Mouse (Mus musculus) neural tube, embryonic 15.5 days (tissue): ENCODE data around the gene T. TPM values are rescaled to one million over a fixed set of nuclear protein-coding genes. Genes with fewer than 3 reads are reported as not detected.
"Not testable (repeated sequence)": the region's sequence is repeated elsewhere in the genome, so short reads cannot be mapped to it uniquely, and the experiment has no call there.

ENCODE experiments used
- ATAC-seq: fragments of 200-750 bp; cut with Nextera tagmentation; 2 replicates; pipeline ENCODE4 v1.8.0; 2017; ENCODE audit warnings: mild to moderate bottlenecking, moderate TSS enrichment, moderate library complexity; ENCODE audit not compliant: low FRiP score
- H3K27ac ChIP-seq: fragments of 300-500 bp; sonication (generic); replicated peaks from 2 replicates; pipeline ENCODE4 v1.5.1; 2015; ENCODE audit warnings: mild to moderate bottlenecking, inconsistent platforms
- H3K27me3 ChIP-seq: fragments of 300-500 bp; sonication (generic); replicated peaks from 2 replicates; pipeline ENCODE4 v1.6.1; 2015; ENCODE audit warnings: inconsistent platforms
- H3K36me3 ChIP-seq: fragments of 300-500 bp; sonication (generic); 2 replicates; pipeline ENCODE4 v1.6.1; 2015; ENCODE audit warnings: inconsistent platforms
- H3K4me1 ChIP-seq: fragments of 300-500 bp; sonication (generic); 2 replicates; pipeline ENCODE4 v1.6.1; 2015; ENCODE audit warnings: inconsistent platforms
- H3K4me2 ChIP-seq: fragments of 300-500 bp; sonication (generic); 2 replicates; pipeline ENCODE4 v1.6.1; 2015; ENCODE audit warnings: inconsistent platforms, mild to moderate bottlenecking, moderate library complexity
- H3K4me3 ChIP-seq: fragments of 300-500 bp; sonication (generic); replicated peaks from 2 replicates; pipeline ENCODE4 v1.5.1; 2015; ENCODE audit warnings: mild to moderate bottlenecking, inconsistent platforms
- H3K9ac ChIP-seq: fragments of 300-500 bp; sonication (generic); replicated peaks from 2 replicates; pipeline ENCODE4 v1.6.1; 2015; ENCODE audit warnings: mild to moderate bottlenecking, inconsistent platforms
- H3K9me3 ChIP-seq: fragments of 300-500 bp; sonication (generic); replicated peaks from 2 replicates; pipeline ENCODE4 v1.6.1; 2016; ENCODE audit warnings: inconsistent platforms
- WGBS: fragments of 180-500 bp; shearing (Covaris S2); methylation state at CpG from one replicate; pipeline ENCODE4 v1.1.7; 2015; ENCODE audit warnings: mixed read lengths; 5-methylcytosine and 5-hydroxymethylcytosine counted together
- polyA plus RNA-seq: library from polyadenylated mRNA; unstranded; fragments of >200 nt; fragmentation: Nextera tagmentation; extraction: Ambion mirVana; gene quantifications from 2 replicates; pipeline ENCODE4 v1.2.1, GENCODE M21; 2015

T gene
- polyA plus RNA-seq = 0.31 and 0.35 TPM in 2 replicates

- ATAC-seq = no peak
- WGBS = under 1% methylated on average over 60 of the region's 65 CpGs
- Histone ChIP-seq H3K4me1 (peaks cover 29% of the 10 kb centered on the region), H3K4me3 (peak within 1 kb of the TSS; percentile 27), H3K36me3 (no peaks in the 10 kb centered on the region), H3K9ac (no peak within 1 kb of the TSS), H3K4me2 (peak within 1 kb of the TSS; percentile 52), H3K27me3 (peaks cover 97% of the 10 kb centered on the region), H3K9me3 (no peaks in the 10 kb centered on the region), H3K27ac (no peak within 1 kb of the TSS)
Measured at GRCm38 (mm10) chr17:8433978-8434960, at the start of gene T. Gene T, plus strand, starts transcription at chr17:8434423.

DNA sequence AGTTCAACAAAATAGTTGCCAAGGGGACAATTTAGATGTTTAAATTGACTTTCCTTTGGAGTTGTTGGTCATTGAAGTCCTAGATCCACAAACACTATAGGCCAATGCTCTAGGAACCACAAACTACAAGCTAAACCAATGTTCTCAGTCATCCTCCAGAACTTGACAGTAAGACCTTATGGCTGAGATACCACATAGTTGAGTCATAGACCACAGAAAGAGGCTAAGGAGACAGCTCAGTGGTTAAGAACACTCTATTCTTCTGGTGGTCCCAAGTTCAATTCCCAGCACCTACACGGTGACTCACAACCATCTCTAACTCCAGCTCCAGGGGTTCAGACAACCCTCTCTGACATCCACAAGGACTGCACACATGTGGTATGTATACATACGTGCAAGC, 48.8 kb upstream of the T start:
- ATAC-seq = no peak
- 95% methylated on average over 2 of the region's 2 CpGs for WGBS

DNA sequence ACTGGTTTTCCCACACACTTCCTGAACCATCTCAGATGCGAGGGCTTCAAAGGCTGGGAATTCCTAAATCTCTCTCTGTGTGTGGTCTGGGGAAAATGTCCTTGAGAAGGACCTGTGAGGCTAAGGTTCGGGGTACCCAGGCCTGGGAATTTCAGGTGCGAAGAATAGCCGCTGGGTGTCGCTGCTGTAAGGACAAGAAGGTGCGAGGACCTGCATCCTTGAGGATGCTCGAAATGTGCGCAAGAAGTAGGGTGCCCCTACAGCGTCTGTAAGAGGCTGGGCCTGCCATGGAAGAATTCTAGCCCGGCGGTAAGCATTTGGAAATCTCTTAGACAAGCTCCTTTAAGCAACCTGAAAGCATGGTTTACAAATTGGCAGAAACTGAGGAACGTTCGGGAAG, 45.8 kb upstream of the T start:
- H3K27me3 ChIP-seq = peaks cover 36% of the 10 kb centered on the region
- H3K36me3 ChIP-seq = no peaks in the 10 kb centered on the region; the same call in 1 of the 2 replicates
- peak overlapping the region; percentile 43 for H3K4me3 ChIP-seq
- no peaks in the 10 kb centered on the region for H3K9me3 ChIP-seq
- WGBS = under 1% methylated on average over 13 of the region's 13 CpGs
- peak; percentile 65; the same call in 1 of the 2 replicates for ATAC-seq
- peak overlapping the region; percentile 34; the same call in 1 of the 2 replicates for H3K9ac ChIP-seq
- peak overlapping the region; percentile 64 for H3K4me2 ChIP-seq
- H3K27ac ChIP-seq = peak overlapping the region; percentile 63; the same call in 1 of the 2 replicates
- H3K4me1 ChIP-seq = peaks cover 13% of the 10 kb centered on the region

More for the DNA sequence above, 48.8 kb upstream of the T start:
- Histone ChIP-seq H3K27me3 (peaks cover 21% of the 10 kb centered on the region), H3K4me2 (no peak overlapping the region), H3K9me3 (no peaks in the 10 kb centered on the region), H3K4me3 (no peak overlapping the region), H3K36me3 (no peaks in the 10 kb centered on the region; the same call in 1 of the 2 replicates), H3K4me1 (peaks cover 13% of the 10 kb centered on the region), H3K27ac (no peak overlapping the region), H3K9ac (no peak overlapping the region)

DNA sequence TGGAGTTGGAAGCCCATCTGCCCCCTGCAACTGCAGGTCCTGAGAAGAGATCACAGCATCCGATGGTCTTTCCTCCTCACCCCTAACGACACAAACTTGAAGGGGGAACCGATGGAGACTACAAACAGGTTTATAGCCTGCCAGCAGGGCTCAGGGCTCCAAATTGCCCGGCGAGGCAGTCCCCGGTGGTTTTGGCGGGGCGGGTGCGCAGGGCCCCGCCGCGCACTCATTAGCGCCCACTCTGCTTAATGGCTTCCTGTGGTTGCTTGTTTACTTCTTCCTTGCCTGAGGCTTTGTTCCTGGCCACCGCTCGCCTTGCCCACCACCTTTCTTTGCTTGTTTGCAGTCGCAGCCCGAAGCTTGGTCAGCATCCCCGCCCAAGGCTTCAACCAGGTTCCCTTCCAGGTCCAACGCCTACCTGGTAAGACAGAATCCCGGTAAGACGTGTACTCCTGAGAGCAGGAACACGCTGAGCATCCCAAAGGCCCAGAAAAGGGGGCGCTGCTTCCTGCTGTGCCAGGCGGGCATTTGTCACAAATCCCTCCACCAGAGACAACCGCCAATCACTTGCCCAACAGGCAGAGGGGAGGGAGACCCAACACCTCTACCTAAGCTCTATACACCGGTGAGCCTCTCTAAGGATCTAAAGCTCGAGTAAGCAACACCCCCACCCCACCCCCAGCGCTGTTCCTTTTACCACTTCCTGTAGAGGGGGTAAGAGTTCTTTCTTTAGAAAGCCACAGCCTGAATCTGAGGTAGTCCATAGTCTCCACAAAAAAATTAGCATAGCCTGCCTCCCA, 45.0 kb upstream of the T start:
- Histone ChIP-seq H3K4me3 (peak overlapping the region; percentile 43), H3K4me2 (peak overlapping the region; percentile 64), H3K9ac (peak overlapping the region; percentile 34), H3K27me3 (peaks cover 36% of the 10 kb centered on the region), H3K27ac (peak overlapping the region; percentile 63), H3K9me3 (no peaks in the 10 kb centered on the region), H3K4me1 (peaks cover 13% of the 10 kb centered on the region), H3K36me3 (no peaks in the 10 kb centered on the region; the same call in 1 of the 2 replicates)
- ATAC-seq = peak; percentile 48; the same call in 1 of the 2 replicates
- WGBS = 1% methylated on average over 28 of the region's 28 CpGs

- 3% methylated on average over 10 of the region's 10 CpGs for WGBS
- no peak overlapping the region for H3K27ac ChIP-seq
- H3K9me3 ChIP-seq = no peaks in the 10 kb centered on the region
- peaks cover 13% of the 10 kb centered on the region for H3K4me1 ChIP-seq
- ATAC-seq = 0 out of 2 replicates have a peak, but pooled peaks have one; percentile 24
- H3K4me2 ChIP-seq = peak overlapping the region; percentile 64
- no peaks in the 10 kb centered on the region; the same call in 1 of the 2 replicates for H3K36me3 ChIP-seq
- H3K4me3 ChIP-seq = peak overlapping the region; percentile 43; the same call in 1 of the 2 replicates
- no peak overlapping the region for H3K9ac ChIP-seq
- peaks cover 36% of the 10 kb centered on the region for H3K27me3 ChIP-seq
Measured at GRCm38 (mm10) chr17:8389790-8390095, 44.5 kb upstream of the T start.

- ATAC-seq = no peak
- Histone ChIP-seq H3K4me3 (no peak overlapping the region), H3K4me1 (peaks cover 13% of the 10 kb centered on the region), H3K36me3 (no peaks in the 10 kb centered on the region; the same call in 1 of the 2 replicates), H3K27ac (no peak overlapping the region), H3K9ac (no peak overlapping the region), H3K9me3 (no peaks in the 10 kb centered on the region), H3K27me3 (peaks cover 36% of the 10 kb centered on the region), H3K4me2 (peak overlapping the region; percentile 64; the same call in 1 of the 2 replicates)
- WGBS = 53% methylated on average over 4 of the region's 4 CpGs
Measured at GRCm38 (mm10) chr17:8390487-8390886, 43.7 kb upstream of the T start.

- no peak overlapping the region for H3K27ac ChIP-seq
- H3K27me3 ChIP-seq = peaks cover 6% of the 10 kb centered on the region
- no peak overlapping the region for H3K9ac ChIP-seq
- no peak overlapping the region for H3K4me2 ChIP-seq
- H3K4me1 ChIP-seq = no peaks in the 10 kb centered on the region
- no peak overlapping the region for H3K4me3 ChIP-seq
- no peaks in the 10 kb centered on the region for H3K9me3 ChIP-seq
- 64% methylated on average over 4 of the region's 4 CpGs for WGBS
- ATAC-seq = no peak
- H3K36me3 ChIP-seq = no peaks in the 10 kb centered on the region
Measured at GRCm38 (mm10) chr17:8396371-8396770, 37.9 kb upstream of the T start.

- Histone ChIP-seq H3K36me3 (no peaks in the 10 kb centered on the region), H3K9me3 (no peaks in the 10 kb centered on the region), H3K4me2 (no peak overlapping the region), H3K4me1 (no peaks in the 10 kb centered on the region), H3K9ac (no peak overlapping the region), H3K27me3 (no peaks in the 10 kb centered on the region), H3K4me3 (no peak overlapping the region), H3K27ac (no peak overlapping the region)
- 65% methylated on average over 2 of the region's 2 CpGs for WGBS
- no peak for ATAC-seq
Measured at GRCm38 (mm10) chr17:8397946-8398345, 36.3 kb upstream of the T start.

DNA sequence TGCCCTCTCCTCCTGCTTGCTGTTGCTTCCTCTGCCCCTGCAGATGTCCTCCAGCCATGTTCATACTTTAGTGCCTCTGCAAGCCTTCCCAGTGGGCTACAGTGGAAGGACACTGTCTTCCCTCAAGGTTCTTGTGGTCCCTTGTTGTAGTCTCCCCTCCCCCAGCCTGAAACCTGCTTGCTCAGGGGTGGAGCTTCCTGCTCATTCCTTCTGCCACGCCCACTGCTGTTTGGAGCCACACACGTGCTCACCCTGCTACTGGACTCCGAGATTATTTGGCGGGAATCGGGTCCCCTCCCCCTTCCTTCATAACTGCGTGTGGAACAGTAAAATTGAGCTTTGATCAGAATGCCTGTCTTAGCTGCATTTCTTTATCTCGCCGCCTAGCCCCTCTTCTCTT, 30.3 kb upstream of the T start:
- H3K9me3 ChIP-seq, H3K4me3 ChIP-seq, H3K27ac ChIP-seq, H3K36me3 ChIP-seq, ATAC-seq, H3K9ac ChIP-seq, H3K4me2 ChIP-seq, H3K27me3 ChIP-seq: not testable (repeated sequence)
- H3K4me1 ChIP-seq = peaks cover 10% of the 10 kb centered on the region
- 57% methylated on average over 8 of the region's 8 CpGs for WGBS

GRCm38 (mm10) chr17:8406285-8406684, 27.9 kb upstream of the T start:
- Histone ChIP-seq H3K9me3 (no peaks in the 10 kb centered on the region), H3K4me1 (peaks cover 13% of the 10 kb centered on the region), H3K4me2 (no peak overlapping the region), H3K36me3 (no peaks in the 10 kb centered on the region), H3K4me3 (no peak overlapping the region), H3K27ac (no peak overlapping the region), H3K27me3 (0 out of 2 replicates have a peak, but pooled peaks cover 2% of the 10 kb centered on the region), H3K9ac (no peak overlapping the region)
- 22% methylated on average over 6 of the region's 6 CpGs for WGBS
- no peak for ATAC-seq

DNA sequence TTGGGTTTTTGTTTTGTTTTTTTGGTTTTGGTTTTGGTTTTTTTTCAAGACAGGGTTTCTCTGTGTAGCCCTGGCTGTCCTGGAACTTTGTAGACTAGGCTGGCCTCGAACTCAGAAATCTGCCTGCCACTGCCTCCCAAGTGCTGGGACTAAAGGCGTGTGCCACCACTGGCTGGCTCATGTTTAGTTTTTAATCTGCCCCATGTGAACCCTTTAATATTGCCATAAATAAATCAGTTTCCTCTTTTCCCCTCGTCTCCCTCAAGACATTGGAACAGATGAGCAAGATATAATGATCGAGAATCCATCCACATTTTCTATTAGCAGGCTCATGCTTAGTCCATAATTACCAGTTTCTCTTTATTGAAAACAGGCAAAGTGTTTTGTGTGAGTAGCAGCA, 26.2 kb upstream of the T start:
- not testable (repeated sequence) for ATAC-seq, H3K9me3 ChIP-seq, H3K4me2 ChIP-seq, H3K36me3 ChIP-seq, H3K27ac ChIP-seq, H3K4me3 ChIP-seq, H3K27me3 ChIP-seq, H3K9ac ChIP-seq
- 53% methylated on average over 4 of the region's 4 CpGs for WGBS
- peaks cover 13% of the 10 kb centered on the region for H3K4me1 ChIP-seq
